Mouse (Mus musculus) cerebellum, adult 9-11 months (tissue): ENCODE results near the gene Hjurp.

Experiments used
- DNase-seq: peaks from one replicate; pipeline ENCODE4 v3.0.0; 2022

The Hjurp gene

DNA sequence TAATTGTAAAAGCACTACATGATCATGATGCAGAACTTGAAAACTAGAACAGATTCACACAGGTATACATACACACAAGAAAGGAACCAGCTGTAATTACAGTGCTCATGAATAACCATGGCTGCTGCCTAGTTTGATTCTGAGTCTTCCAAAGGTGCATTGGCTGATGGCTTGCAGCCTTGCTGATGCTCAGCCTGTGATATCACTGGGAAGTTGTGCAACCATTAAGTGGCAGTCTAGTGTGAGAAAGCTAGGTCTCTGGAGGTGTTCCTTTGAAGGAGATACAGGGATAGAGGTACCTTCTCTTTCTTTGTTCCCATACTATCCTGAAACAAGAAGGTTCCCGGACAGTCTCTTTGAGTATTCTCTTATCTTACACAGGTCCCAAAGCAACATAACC, 58.4 kb downstream of the Hjurp start:
- no peak for DNase-seq

DNA sequence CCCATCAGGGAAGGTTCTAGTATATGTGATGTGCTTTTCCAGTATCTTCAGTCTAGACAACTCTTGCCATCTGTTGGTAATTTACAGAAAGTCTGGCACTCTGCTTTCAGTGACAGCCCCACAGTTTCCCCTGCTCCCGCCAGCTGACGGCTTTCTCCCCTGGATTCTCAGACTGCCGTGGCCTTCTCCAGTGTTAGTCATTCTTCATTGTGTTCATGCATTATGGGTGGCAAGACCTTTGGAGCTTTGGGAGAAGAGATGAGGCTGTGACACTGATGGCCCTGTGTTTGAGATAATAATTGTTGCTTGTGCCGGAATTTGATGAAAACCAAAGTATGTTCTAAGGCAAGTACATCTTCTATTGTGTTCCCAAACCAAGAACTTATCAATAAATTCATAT, 58.8 kb downstream of the Hjurp start:
- no peak for DNase-seq

DNA sequence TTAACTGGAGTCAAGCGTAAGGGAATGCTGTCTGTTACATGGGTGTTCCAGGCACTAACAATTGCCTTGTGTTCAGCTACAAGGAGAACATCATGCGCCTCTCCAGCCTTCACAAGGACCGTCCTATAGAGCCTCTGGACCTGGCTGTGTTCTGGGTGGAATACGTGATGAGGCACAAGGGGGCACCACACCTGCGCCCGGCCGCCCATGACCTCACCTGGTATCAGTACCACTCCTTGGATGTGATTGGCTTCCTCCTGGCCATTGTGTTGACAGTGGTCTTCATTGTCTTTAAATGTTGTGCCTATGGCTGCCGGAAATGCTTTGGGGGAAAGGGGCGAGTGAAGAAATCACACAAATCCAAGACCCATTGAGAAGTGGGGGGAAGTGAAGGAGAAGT, 59.4 kb downstream of the Hjurp start:
- DNase-seq = no peak

DNA sequence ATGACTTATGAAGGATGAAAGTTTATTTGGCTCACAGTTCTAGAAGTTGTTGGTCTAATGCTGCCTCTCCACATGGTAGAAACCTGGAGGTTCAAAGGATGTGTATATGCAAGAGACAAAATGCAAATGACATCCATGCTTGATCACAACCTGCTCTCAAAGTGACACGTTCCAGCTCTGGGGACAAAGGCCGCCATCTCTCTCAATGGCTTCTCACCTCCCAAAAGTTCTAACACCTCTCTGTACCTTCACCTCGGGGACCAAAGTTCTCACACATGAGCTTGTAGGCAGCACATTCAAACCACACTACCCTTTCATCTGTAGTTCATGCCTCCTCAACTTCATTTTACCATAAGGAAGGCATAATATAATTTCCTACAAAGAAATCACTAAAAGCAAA, 59.9 kb downstream of the Hjurp start:
- no peak for DNase-seq

DNA sequence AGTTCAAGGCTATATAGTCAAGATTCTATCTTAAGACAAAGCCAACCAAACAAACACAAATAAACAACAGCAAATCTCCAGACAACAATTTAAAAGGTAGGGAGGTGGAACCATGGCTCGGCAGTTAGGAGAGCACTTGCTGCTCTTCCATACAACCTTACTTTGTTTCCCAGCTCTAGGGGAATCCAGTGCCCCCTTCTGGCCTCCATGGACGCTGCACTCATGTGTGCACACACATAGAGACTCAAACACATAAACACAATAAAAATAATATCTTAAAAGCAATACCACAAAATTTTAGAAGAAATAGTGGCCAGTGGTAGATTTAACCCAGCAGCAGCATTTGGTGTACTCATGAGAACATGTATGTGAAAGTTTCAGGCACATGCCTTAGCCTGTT, 60.3 kb downstream of the Hjurp start:
- no peak for DNase-seq

DNA sequence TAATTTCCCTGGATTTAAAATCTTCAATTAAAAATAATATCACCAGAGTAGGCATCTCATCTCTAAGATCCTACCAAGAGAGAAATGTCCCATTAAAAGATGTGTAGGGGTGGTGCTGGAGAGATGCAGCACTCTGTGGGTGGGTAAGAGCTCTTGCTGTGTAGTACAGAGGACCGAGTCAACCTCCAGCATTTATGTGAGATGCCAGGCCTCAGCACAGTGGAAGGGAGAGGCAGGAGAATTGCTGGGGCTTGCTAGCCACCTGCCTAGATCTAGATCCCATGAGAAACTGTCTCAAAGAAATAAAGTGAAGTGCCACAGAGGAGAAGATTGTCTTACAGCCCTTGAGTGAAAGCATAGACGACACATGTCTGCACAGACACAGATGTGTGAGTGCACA, 60.9 kb downstream of the Hjurp start:
- DNase-seq = no peak

DNA sequence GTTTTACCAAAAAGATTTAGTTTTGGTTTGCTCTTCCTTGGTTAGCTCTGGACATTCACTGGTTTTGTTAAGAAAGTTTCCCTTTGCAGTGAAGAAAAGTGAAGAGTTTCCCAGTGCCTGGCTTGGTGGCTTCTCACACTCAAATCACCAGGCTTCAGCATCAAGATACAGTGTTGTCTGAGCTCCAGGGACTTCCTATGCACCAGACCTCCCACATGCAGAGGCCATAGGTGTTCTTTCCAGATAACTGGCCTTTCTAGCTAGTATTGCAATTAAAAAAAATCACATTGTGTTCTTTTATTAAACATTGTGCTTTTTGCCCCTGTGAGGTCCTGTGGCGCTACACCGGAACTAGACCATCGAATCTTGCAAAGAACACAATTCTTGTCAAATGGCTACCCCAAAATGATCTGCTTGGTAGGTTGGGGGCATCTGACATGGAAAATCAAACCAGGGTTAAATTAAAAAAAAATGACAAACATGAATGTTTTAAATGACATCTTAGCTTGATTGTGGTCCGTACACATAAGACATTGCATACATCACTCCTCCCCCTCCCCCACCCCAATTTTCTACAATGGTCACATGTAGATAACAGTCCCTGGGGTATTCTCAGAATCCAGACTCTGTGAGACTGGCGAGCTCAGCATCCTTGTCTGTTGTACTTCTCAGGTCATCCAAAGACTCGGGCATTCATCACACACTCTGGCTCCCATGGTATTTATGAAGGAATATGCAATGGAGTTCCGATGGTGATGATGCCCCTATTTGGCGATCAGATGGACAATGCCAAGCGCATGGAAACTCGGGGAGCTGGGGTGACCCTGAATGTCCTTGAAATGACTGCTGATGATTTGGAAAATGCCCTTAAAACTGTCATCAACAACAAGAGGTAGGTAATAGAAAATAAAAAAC, 61.7 kb downstream of the Hjurp start:
- no peak for DNase-seq

DNA sequence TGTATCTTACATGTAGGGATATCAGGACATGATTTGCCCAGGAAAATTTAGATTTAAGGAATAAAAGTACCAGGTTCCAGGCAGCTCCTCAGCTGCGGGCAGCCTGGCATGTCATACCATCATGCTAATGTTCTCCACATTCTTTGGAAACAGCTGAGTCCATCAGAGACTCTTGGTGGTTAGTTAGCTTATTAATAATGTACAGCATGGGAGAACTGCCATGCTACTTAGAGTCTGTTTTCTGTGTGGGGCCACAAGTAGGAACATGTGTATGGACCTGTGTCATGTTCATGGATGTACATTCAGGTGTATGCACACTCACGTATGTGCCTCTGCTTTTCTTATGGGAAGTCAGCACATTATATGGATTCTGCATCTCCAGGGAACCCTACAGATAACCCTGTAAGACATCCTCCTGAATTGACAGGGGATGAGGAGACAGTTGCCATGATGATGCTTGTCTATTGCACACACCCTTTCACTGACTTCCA, 62.9 kb downstream of the Hjurp start:
- no peak for DNase-seq

DNA sequence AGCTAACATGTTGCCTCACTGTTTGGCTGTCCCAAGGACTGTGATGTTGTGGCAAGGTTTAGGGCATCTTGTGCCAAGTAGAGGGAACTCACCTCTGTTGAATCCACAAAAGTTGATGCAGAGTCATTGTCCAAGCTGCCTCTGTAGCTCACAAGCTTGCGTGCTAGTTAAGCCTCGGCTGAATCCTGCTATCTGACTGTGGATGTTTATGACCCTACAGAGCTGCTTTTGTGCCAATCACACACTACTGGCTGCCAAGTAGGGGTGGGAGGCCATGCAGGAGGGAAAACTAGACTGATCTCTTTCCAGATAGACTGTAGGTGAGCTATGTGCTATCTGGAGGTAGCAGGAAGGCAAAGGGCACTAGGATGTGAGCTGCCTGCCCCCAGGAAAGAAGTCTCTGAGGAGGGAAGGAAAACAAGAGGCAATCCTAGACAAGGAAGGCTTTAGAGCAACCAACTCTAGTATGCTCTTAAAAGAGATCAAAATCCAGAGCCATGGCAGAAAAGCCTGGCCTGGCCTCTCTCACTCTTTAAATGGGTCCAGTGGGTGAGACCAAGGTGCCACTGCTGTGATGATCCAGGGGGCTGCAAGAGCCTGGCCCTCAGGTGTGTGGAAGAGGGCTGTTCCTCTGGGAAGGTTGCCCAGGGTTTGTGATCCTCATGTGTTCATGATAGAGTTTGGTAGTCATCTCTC, 63.5 kb downstream of the Hjurp start:
- no peak for DNase-seq

DNA sequence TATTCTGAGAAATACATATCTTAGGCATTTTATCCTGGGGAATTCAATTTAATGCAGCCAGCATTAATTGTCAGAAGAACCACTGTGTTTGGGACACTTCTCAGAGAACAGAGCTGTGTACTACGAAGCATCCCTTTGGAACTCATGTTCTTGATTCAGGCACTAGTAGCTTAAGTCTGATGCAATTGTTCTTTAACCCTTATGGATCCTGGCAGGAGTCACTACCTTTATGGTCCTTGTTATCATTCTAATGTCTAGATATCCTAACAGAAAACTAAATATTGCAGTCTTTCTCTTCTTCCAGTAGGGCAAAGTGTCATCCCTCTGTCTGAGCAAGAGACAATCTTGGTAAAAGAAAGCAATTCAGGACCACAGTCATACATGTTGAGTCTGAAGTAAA, 64.4 kb downstream of the Hjurp start:
- DNase-seq = no peak
